Mouse (Mus musculus): ENCODE measurements around the gene Nr2c1. TPM values are rescaled to one million over a fixed set of nuclear protein-coding genes. Genes with fewer than 3 reads are reported as not detected.
A peak's percentile ranks its signal among the peaks of the same experiment; 100 is the strongest.

Nr2c1 gene
- polyA plus RNA-seq, 1 experiment = 11.3 TPM

DNA sequence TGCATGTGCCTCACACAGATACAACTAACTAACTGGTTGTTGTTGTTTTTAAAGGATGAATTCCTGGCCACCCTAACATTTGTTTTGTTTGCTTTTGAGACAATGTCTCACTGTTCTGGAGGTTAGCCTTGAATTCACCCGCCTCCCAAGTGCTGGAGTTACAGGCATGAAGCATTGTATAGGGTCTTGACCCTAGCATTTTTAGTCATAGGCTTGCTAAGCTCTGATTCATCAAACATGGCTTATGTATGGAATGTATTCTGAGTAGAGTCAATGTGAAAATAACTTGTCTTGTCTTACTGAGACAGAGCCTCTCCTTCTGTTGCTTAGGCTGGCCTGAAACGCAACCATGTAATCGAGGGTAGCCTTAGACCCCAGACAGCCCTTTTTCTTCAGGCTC lies 29.9 kb upstream of the Nr2c1 start:
- no peak for DNase-seq (ENCODE audit: low read depth)
- TF ChIP-seq POLR2A (IDR thresholded peaks at IDR 0.05; ENCODE audit: borderline replicate concordance, extremely low read depth, insufficient read depth, insufficient read length, poor library complexity, severe bottlenecking) (no peak), CTCF (IDR thresholded peaks at IDR 0.05; ENCODE audit: borderline replicate concordance, extremely low read depth, insufficient read depth, insufficient read length) (no peak)

DNA sequence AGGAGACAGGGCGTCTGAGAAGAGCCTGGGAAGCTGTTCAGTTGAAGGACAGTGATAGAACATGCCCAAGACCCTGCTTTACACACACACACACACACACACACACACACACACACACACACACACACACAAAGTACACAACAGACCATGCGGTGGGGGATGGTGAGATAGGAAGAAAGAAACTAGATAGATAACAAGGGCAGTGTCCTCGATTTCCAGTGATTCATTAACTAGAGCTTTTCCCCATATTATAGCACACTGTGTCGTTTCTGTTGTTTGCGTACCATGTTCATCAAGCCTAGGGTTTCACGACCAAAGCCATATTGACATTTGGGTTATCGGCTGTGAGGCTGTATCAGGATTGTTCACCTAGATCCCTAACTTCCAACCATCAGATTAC lies 28.8 kb upstream of the Nr2c1 start:
- TF ChIP-seq POLR2A (IDR thresholded peaks at IDR 0.05; ENCODE audit: borderline replicate concordance, extremely low read depth, insufficient read depth, insufficient read length, poor library complexity, severe bottlenecking) (no peak), CTCF (IDR thresholded peaks at IDR 0.05; ENCODE audit: borderline replicate concordance, extremely low read depth, insufficient read depth, insufficient read length) (no peak)
- DNase-seq (ENCODE audit: low read depth) = no peak

DNA sequence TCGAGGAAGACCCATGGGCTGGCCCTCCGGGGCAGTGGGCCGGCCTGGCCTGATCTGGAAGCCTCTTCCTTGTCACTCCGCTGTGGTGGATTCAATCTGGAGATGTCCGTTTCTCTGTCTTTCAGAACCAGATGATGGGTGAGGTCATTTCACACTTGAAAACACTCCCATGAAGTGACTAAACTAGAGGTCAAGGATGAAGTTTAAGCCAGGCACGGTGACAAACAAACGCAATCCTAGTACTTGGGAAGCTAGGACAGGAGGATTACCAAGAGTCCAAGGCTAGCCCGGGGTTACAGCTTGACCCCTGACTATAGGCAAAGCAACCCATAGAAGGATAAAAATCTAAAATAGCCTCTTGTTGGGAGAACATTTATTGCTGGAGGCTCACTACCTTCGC lies 27.1 kb upstream of the Nr2c1 start:
- no peak for DNase-seq (ENCODE audit: low read depth)
- TF ChIP-seq CTCF (IDR thresholded peaks at IDR 0.05; ENCODE audit: borderline replicate concordance, extremely low read depth, insufficient read depth, insufficient read length) (no peak), POLR2A (IDR thresholded peaks at IDR 0.05; ENCODE audit: borderline replicate concordance, extremely low read depth, insufficient read depth, insufficient read length, poor library complexity, severe bottlenecking) (no peak)

DNA sequence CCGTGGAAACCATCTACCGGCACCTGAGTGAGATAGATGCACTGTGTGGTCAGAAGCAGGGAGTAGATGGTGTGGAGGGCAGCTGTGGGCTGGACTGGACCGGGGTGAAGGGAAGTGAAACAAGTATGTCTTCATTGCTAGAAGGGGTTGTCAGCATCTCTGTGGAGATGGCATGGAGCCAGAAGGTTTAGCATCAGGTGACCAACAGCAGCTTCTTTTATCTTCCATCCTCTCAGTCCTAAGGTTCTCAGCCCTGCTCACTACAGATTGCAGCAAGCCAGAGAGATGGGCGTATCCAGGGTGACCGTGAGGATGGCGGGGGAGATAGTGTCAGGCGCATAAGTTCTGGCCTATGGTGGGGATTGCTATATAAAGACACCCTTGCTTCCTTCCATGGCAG lies 25.2 kb upstream of the Nr2c1 start:
- DNase-seq (ENCODE audit: low read depth) = no peak
- TF ChIP-seq CTCF (IDR thresholded peaks at IDR 0.05; ENCODE audit: borderline replicate concordance, extremely low read depth, insufficient read depth, insufficient read length) = no peak
- TF ChIP-seq POLR2A (IDR thresholded peaks at IDR 0.05; ENCODE audit: borderline replicate concordance, extremely low read depth, insufficient read depth, insufficient read length, poor library complexity, severe bottlenecking) = no peak

DNA sequence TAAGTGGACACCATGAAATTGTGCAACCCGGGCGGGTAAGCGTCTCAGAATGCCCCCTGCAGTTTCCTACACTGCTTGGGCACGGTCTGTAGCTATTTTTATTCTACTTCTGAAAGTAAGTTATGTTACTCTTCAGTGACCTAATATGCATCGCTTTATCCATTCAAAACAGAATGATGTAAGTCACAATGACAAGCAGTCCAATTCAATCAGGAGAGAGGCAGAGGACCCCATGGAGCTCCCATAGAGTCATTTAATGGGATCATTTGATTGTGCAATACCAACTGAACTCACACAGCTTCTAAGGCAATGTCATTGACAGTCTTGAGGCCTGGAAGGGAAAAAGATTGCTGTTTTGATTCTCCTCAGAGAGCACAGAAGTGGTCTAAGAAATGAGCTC lies 24.2 kb upstream of the Nr2c1 start:
- TF ChIP-seq POLR2A (IDR thresholded peaks at IDR 0.05; ENCODE audit: borderline replicate concordance, extremely low read depth, insufficient read depth, insufficient read length, poor library complexity, severe bottlenecking) = no peak
- no peak for TF ChIP-seq CTCF (IDR thresholded peaks at IDR 0.05; ENCODE audit: borderline replicate concordance, extremely low read depth, insufficient read depth, insufficient read length)
- no peak for DNase-seq (ENCODE audit: low read depth)

DNA sequence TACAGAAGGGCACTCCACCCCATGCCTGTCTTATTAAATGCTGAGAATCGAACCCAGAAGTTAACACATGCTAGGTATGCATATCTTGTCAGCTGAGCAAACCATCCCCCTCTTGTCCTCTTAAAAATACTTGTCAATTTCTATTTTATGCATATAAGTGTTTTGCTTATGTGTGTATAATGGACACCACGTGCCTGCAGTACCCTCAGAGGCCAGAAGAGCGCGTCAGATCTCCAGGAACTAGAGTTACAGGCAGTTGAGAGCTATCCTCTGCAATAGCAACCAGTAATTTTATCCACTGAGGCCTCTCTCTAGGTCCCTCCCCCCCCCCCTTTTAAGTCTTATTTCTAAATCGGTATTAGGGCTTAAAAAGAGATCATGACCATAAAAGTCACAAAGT lies 23.4 kb upstream of the Nr2c1 start:
- peak; percentile 12 for DNase-seq (ENCODE audit: low read depth)
- TF ChIP-seq POLR2A (IDR thresholded peaks at IDR 0.05; ENCODE audit: borderline replicate concordance, extremely low read depth, insufficient read depth, insufficient read length, poor library complexity, severe bottlenecking) (no peak), CTCF (IDR thresholded peaks at IDR 0.05; ENCODE audit: borderline replicate concordance, extremely low read depth, insufficient read depth, insufficient read length) (peak; percentile 47; the same call in 1 of the 2 replicates)

DNA sequence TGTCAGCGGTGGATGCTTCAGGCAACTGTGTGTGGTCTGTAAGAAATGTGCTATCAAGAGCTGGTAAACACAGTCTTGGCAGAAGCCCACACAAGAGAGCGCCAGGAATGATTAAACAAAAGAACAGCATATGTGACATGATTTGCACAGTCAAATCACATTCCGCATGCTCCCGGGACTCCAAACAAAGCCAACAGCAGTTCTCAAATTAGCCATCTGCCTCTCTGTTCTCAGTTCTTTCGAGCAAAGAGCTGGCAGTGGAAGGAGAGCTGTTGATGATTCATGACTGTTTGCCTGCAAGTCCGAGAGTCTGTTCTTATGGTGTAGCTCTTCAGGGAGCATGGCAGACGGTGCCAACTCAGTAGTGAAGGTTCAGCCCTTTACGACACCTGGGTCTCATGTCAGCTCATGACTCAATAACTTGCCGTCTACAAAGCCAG lies 18.1 kb upstream of the Nr2c1 start:
- peak; percentile 97 for DNase-seq (ENCODE audit: low read depth)
- TF ChIP-seq CTCF (IDR thresholded peaks at IDR 0.05; ENCODE audit: borderline replicate concordance, extremely low read depth, insufficient read depth, insufficient read length) = no peak
- no peak for TF ChIP-seq POLR2A (IDR thresholded peaks at IDR 0.05; ENCODE audit: borderline replicate concordance, extremely low read depth, insufficient read depth, insufficient read length, poor library complexity, severe bottlenecking)

DNA sequence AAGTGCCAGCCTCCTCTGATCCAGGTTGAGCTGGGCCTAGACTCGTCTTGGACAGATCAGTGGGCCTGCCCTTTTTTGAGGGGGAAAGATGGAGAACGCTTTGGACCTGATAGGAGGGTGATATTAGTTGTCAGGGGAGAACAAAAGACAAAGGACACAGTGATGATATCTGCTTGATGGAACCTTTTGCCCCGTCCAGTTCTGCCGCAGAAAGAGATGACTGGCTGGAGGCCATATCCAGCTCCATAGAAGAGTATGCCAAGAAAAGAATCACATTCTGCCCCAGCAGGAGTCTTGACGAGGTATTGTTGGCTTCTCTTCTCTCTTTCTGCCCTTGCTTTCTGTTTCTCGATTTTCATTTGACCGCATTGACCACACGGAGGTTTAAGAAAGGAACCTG lies 14.7 kb upstream of the Nr2c1 start:
- DNase-seq (ENCODE audit: low read depth) = no peak
- no peak for TF ChIP-seq CTCF (IDR thresholded peaks at IDR 0.05; ENCODE audit: borderline replicate concordance, extremely low read depth, insufficient read depth, insufficient read length)
- TF ChIP-seq POLR2A (IDR thresholded peaks at IDR 0.05; ENCODE audit: borderline replicate concordance, extremely low read depth, insufficient read depth, insufficient read length, poor library complexity, severe bottlenecking) = no peak

DNA sequence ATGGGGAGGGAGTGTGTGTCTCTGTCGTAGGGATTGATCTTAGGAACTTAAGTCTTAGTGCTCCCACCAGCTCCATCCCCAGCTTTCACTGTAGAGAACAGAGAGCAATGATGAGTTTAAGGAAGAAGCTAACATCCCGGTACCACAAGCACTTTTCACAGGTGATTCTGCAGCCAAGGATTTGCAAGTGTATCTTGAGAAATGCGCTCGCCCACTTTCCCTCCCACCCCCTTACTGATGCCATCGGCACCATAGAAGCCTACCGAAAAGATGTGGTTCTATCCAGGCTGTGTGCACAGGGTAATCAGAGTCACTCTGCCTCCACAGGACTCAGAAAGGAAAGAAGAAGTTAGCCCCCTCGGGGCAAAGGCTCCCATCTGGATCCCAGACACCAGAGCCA lies 14.1 kb upstream of the Nr2c1 start:
- DNase-seq (ENCODE audit: low read depth) = no peak
- no peak for TF ChIP-seq POLR2A (IDR thresholded peaks at IDR 0.05; ENCODE audit: borderline replicate concordance, extremely low read depth, insufficient read depth, insufficient read length, poor library complexity, severe bottlenecking)
- no peak for TF ChIP-seq CTCF (IDR thresholded peaks at IDR 0.05; ENCODE audit: borderline replicate concordance, extremely low read depth, insufficient read depth, insufficient read length)

DNA sequence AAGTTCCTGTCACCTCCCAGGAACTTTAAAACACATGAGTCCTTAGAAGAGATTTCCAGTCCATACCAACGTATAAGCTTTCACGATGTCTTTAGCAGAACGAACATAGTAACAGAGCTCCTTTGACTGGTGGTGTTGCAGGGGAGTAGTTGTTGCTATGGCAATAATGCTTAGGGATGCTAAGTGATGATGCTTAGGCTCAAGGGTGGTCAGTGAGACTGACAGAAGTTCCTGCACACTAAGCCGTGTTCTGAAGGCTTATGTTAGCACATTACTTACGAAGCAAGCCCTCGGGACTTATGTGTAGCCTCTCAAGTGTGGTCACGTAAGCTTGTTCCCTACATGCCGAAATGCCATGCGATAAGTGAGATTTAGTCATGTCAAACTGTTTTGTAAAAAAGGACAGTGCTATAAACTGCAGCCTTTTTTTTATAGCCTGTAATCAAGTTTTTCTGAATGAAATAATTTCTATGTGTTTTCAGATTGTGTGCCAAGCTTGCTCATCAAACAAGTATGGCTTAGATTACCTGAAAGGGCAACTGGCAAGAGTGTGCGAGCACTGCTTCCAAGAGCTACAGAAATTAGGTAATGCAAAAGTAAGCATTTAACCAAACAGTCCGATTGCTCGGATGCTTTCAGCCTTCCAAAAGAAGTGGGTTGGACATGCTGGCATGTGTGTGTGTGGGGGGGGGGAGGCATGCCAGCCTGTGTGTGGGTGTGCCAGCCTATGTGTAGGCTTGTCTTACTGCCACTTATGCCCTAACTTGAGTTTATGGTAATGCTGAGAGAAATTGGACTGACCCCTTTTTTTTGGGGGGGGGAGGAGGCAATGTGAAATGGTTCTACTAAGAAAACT lies 13.1 kb upstream of the Nr2c1 start:
- no peak for DNase-seq (ENCODE audit: low read depth)
- TF ChIP-seq POLR2A (IDR thresholded peaks at IDR 0.05; ENCODE audit: borderline replicate concordance, extremely low read depth, insufficient read depth, insufficient read length, poor library complexity, severe bottlenecking) = no peak
- no peak for TF ChIP-seq CTCF (IDR thresholded peaks at IDR 0.05; ENCODE audit: borderline replicate concordance, extremely low read depth, insufficient read depth, insufficient read length)

DNA sequence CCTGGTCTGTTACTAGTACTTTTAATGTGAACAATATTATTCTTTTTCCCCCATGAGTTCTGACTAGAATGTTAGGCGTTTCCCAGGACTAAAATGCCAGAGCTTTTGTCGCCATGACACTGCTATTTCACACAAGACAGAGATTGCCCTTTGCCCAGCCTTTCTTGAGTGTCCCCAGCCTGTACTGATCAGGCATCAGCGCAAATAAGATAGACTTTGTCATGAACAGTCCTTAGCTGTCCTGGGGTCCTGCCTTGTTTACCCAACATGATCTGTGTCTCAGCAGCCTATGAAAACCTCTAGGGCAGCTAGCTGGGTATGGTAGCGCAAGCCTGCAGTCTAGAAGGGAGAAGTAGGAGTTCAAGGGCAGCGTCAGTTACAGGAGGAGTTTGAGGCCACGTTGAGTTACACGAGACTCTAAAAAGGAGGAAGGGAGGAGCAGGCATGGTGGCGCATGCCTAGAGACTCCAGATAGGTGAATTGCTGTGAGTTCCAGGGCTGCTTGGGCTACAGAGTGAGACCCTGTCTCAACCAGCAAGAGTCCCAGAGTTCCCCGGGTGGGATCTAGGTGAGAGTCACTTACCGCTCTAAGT lies 8.8 kb upstream of the Nr2c1 start:
- TF ChIP-seq POLR2A (IDR thresholded peaks at IDR 0.05; ENCODE audit: borderline replicate concordance, extremely low read depth, insufficient read depth, insufficient read length, poor library complexity, severe bottlenecking) (no peak), CTCF (IDR thresholded peaks at IDR 0.05; ENCODE audit: borderline replicate concordance, extremely low read depth, insufficient read depth, insufficient read length) (no peak)
- no peak for DNase-seq (ENCODE audit: low read depth)
